Mouse (Mus musculus) layer of hippocampus, adult 2 months (tissue): ENCODE measurements at regions not wholly inside any gene's neighbourhood (a gene's known extent, or its start where the extent isn't known, plus 50 kb on each side); places are given as distances from the start of the nearest gene placed in this dataset.

Experiments
- DNase-seq, 2 experiments: peaks; one replicate each; pipeline ENCODE4 v3.0.0; 2022; ENCODE audit warnings: low spot score in 2 of 2
- H3K27ac ChIP-seq: fragments of 200-600 bp; 2 replicates; pipeline ENCODE4 v1.8.1; 2022
- H3K4me3 ChIP-seq: fragments of 200-600 bp; 2 replicates; pipeline ENCODE4 v1.8.1; 2022; ENCODE audit warnings: mild to moderate bottlenecking
- CTCF ChIP-seq: fragments of 200-600 bp; conservative IDR thresholded peaks from 2 replicates; pipeline ENCODE4 v1.8.1; 2022; ENCODE audit warnings: antibody characterized with exemption, mild to moderate bottlenecking, moderate library complexity

DNA sequence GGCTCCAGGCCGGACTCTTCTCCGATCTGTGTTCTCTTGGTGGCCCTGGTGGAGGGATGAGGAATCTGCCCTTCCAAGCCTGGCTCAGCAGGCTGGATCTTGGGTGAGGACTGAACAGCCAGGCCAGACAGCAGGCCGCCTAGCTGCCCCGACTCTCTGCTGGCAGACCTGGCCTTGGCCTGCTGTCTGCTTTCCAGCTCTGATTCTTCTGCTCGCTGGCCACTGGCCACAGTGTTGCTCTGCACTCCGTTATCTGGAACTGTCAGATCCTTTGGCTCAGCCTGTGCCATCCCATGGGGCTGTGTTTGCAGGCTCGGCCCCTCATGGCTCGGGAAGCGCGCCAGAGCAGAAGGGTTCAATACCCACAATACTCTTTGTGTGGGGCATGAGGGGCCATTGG, 119.7 kb downstream of the Bcl2l11 start:
- TF ChIP-seq CTCF, result peak; percentile 58
- peak; percentile 28 to 31 for DNase-seq
- no peak overlapping the region for H3K4me3 ChIP-seq
- no peak overlapping the region for H3K27ac ChIP-seq

DNA sequence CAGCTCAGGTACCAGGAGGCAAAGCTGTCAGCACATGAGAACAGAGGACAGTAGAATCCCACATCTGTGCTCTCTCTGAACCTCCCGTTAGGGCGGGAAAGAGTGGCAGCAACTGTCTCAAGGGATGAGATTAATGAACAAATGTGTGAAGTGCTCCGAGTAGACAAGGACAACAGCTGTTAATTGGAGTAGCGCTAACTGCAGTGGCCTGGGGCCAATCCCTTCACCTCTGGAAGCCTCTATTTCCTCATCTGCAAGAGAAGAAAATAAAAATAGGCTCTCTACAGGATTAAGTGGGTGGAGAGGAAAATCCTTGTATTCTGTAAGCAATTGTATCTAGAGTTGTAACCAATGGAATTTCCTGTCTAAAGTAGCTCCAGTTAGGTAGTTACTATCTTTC, 122.1 kb downstream of the Bcl2l11 start:
- no peak overlapping the region for H3K27ac ChIP-seq
- TF ChIP-seq CTCF, result no peak
- no peak for DNase-seq
- no peak overlapping the region for H3K4me3 ChIP-seq

DNA sequence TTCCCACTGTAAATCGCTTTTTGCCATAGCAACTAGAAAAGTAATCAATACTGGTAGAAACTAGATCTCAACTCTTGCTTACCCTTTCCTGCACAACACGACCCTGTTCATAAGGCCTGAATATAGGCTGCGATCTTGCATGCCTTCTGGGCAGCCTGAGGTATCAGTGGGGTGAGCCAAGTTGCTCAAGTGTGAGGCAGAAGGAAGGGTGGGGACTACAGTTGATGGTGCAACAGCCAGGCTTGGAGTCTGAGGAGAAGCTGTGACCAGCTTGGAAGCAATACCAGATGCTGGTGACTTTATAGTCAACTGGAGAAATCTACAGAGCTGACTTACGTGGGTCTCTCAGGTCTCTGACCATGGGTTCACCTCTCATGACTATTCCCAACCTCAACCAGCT, 123.3 kb downstream of the Bcl2l11 start:
- no peak overlapping the region for H3K4me3 ChIP-seq
- DNase-seq, result no peak
- H3K27ac ChIP-seq, result no peak overlapping the region
- TF ChIP-seq CTCF, result no peak

DNA sequence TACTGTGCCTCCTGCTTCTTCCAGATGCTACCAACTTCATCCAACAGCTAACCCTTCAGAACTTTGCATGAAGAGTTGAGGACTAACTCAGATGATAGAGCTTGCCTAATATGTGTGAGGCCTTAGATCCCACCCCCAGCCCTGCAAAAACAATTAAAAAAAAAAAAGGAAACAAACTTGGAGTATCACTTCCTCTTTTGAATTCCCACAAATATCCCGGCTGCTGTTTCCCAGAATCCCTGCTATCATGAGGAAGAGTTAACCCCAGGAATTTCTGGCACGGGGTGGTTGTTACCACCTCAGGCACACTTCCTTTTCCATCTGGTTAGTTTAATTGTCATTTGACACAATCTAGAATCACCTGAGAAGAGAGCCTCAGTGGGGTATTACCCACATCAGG, 123.8 kb downstream of the Bcl2l11 start:
- Histone ChIP-seq H3K4me3 (no peak overlapping the region), H3K27ac (no peak overlapping the region)
- TF ChIP-seq CTCF, result no peak
- DNase-seq, result no peak

DNA sequence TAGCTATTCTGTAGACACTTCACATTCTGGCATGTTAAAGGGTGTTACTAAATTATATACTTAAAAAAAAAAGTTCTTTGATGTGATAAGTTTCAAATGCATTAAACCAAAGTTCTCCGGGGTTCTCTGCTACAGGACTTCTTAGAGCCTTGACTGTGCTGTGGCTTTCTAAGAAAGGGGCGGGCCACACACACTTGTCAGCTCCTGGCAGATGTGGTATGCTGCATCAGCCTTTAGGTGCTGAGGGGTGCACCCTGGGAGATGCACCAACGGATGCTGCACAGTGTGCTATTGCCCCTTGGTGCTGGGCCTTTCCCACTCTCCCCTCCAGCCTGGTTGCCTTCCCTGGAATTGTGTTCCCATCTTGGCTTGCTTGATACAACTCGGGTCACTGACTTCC, 125.0 kb downstream of the Bcl2l11 start:
- H3K27ac ChIP-seq, result no peak overlapping the region
- no peak for TF ChIP-seq CTCF
- no peak overlapping the region for H3K4me3 ChIP-seq
- no peak for DNase-seq

DNA sequence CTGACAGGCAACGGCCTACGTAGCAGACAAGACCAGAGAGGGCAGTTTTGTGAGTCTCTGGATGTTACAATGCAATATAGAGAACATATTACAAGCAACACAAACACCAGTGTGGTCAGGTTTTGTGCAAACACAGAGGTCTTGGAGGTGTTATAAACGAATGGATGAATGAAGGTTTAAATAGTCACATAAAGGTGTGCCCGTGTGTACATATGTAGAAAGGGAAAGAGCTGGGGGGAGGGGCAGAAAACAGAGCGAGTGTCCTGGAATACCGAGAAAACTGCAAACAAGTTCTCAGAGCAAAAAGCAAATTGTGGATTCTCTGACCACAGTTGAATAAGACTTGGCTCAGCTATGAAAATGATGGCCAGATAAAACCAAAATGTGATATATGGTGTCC, 130.8 kb downstream of the Bcl2l11 start:
- H3K27ac ChIP-seq, result no peak overlapping the region
- TF ChIP-seq CTCF, result no peak
- DNase-seq, result no peak
- no peak overlapping the region for H3K4me3 ChIP-seq

DNA sequence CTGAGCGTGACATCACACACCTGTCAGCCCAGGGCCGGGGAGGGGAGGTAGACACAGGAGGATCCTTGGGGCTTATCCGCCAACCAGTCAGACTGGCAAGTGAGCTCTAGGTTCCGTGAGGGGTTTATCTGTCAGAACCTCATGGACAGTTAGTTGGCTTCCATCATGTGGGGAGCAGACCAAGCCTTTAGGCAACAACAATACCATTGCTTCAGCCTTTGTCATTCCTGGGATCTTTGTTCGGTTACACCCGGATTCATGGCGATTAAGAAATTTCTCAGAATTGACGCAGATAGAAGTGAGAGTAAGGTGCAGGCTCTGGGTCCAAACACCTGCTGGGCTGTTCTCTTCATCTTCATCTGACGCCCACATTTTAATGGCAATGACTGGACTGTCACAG, 131.4 kb downstream of the Bcl2l11 start:
- no peak overlapping the region for H3K27ac ChIP-seq
- DNase-seq, result no peak
- TF ChIP-seq CTCF, result no peak
- H3K4me3 ChIP-seq, result no peak overlapping the region

DNA sequence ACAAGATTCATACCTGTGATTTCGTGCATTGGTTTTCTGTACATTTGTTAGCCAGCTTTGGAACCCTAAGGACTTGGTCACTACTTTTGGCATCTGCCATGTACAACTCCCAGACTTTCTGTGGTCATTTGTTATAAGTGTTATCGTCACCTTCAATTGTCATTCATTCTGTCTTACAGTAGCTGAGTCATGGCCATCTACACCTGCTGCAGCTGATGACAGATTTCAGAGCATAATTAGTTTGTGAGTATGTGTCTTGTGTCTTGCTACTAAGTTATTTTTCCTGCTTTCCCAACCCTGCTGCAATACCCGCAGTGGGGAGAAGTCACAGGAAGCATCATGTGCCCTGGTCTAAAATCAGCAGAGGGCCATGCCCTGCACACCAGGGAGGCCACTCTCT, 138.0 kb downstream of the Bcl2l11 start:
- no peak for DNase-seq
- H3K4me3 ChIP-seq, result no peak overlapping the region
- no peak overlapping the region for H3K27ac ChIP-seq
- no peak for TF ChIP-seq CTCF

DNA sequence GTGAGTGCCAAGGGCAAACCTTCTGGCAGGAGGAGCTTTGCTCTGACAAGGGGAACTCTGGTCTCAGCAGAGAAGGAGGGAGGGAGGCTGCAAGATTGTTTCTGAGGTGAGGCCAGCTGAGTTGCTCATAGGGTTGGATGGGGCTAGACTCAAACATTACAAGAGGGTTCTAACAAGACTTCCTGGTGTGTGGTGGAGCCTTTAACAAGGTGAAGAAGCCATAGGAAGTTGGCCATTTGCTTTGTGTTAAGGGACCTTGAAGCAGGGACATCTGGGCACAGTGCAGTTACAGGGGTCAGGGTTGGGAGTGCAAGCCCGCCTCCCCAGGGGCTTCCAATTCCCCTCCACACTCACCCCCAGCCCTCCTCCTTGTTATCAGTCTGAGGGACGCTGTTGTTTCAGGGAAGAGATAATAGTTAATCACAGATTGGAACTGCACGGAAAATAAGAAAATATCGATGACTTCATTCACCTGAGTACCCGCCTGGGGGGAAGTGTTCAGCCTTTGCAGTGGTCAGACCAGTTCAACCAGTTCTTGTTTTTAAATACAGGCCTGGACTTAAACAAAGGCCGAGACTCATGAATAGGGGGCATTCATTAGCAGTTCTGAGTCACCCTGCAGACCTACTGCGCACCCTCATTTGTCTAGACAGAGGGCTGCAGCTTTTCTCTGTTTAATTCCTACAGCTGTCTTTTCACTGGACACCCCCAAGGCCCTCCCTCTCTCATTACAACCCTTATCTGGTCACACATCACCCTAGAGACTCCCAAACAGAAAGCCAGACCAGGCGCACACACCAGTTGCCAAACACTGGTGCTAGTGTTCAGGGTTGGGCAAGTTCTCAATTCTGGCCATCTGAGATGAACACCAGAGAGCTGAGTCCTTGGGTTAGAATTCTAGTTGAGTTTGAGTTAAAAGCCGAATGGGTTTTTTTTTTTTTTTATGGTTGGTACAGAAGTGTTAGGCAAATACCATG, 139.5 kb downstream of the Bcl2l11 start:
- no peak overlapping the region for H3K4me3 ChIP-seq
- DNase-seq, result no peak
- no peak for TF ChIP-seq CTCF
- H3K27ac ChIP-seq, result no peak overlapping the region

DNA sequence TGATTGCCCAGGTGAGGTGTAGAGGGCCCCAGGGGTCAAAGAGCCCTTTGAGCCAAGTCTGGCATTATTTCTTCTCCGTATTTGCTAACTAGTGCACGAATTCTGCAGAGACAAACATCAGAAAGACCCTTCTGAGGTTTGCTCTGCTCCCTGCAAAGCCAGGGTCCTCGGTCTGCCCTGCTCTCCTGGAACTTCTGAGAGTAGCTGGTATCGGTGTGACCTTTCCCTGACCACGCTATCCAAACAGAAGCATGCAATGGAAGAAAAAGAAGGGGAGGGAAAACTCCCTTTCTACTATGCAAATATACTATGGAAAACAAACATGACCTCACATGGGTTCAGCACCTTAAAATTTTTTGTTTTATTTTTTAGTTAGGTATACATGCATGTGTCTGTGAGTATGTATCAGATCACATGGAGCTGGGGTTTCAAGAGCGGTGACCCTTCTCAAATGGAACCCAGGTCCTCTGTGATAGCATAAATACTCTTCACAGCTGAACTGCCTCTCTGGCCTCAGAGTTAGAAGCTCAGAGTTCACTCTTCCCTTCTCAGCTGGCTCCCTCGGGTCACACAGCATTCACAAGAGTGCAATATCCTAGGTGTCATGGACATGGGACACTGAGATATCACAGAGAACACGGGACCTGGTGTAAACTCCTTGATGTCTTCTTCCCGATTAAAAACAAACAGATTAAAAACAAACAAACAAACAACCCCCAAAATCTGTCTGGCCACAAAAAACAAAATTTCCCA, 144.7 kb downstream of the Bcl2l11 start:
- Histone ChIP-seq H3K27ac (no peak overlapping the region), H3K4me3 (no peak overlapping the region)
- TF ChIP-seq CTCF, result no peak
- DNase-seq, result no peak

DNA sequence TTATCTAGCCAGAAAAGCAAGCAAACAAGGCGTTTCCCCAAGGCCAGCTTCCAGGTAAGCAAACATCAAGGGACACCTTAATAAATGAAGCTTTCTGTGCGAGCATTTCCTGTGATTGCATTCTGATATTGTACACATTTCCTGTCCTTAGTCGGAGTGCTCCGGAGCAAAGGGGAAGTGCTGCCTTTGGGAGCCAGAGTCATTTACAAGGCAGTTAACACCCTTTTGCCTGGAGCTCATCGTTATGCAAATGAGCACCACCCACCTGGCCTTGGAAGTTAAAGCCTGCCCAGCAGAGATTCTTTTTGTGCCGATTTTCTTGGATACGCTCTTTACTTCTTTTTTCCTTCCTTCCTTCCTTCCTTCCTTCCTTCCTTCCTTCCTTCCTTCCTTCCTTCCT, 147.0 kb downstream of the Bcl2l11 start:
- no peak overlapping the region for H3K27ac ChIP-seq
- H3K4me3 ChIP-seq, result no peak overlapping the region
- TF ChIP-seq CTCF, result no peak
- DNase-seq, result no peak

DNA sequence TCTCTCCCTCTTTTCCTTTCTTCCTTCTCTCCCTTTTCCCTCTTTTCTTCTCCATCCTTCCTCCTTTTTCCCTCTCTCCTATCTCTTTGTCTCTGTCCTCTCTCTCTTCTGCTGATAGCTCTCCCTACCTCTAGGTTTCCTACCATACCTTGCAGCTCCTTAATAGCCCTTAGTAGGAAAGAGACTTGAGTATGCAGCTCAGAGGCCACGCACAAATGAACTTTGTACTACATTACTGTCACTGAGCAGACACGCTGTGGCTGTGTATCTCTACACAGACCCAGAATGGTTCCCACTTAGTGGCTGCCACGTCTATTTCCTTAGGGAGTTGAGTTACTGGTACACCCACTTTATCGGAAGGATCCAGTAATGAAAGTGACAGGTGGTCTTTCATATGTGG, 147.5 kb downstream of the Bcl2l11 start:
- H3K4me3 ChIP-seq, result no peak overlapping the region
- no peak for DNase-seq
- H3K27ac ChIP-seq, result no peak overlapping the region
- TF ChIP-seq CTCF, result no peak

DNA sequence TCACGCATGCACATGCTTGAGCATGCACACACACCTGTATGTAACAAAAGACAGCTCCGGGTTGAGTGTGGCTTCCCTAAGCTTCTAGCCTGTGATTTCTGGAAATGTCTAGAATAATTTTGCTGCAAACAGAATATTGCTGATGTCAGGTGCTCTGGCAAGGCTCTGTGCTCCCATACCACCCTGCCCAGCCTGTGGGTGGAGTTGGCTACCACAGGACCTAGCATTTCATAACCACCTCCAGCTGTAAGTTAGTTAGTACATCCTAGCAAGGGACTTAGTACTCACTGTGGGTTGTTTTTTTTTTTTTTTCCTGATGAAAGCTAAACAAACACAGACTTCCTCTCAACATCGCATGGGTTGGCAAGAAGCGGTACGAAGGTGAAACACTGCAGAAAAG, 150.5 kb downstream of the Bcl2l11 start:
- TF ChIP-seq CTCF, result no peak
- DNase-seq, result no peak
- no peak overlapping the region for H3K4me3 ChIP-seq
- H3K27ac ChIP-seq, result no peak overlapping the region
